Mouse (Mus musculus): ENCODE results near the gene Wnt5b.

DNA sequence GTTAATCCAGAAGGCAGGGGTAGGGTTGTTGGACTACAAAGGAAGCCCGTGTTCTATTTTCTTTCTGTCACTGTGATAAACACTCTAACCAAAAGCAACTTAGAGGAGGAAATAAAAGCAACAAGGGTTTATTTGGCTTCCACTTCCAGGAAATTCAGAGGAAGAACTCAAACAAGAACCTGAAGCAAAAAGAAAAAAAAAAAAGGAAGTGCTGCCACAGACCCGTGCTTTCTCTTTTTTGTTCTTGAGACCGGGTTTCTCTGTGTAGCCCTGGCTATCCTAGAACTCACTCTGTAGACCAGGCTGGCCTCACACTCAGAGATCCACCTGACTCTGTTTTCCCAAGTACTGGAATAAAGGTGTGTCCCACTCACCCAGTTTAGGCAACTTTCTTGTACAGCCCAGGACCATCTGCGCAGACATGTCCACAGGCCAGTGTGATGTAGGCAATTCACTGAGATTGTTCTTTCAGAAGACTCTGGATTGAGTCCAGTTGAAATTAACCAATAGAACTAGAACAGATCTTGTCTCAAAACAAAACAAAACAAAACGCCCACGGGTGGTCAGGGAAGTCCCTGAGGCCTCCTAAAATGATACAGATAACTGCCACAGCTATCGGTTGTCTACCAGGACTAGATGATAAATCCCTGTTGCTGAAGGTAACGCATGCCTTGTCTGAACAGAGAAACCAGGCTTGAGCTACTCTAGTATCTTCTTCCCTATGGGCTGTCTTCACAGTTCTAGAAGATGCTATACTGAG is 142.4 kb downstream of the Wnt5b start:
- no peak for TF ChIP-seq FLI1 (IDR thresholded peaks at IDR 0.05; ENCODE audit: low read length)
- TF ChIP-seq GATA1 (IDR thresholded peaks at IDR 0.05; ENCODE audit: borderline replicate concordance, low read length): no peak
